Mouse (Mus musculus): ENCODE results near the gene Bcas2.

DNA sequence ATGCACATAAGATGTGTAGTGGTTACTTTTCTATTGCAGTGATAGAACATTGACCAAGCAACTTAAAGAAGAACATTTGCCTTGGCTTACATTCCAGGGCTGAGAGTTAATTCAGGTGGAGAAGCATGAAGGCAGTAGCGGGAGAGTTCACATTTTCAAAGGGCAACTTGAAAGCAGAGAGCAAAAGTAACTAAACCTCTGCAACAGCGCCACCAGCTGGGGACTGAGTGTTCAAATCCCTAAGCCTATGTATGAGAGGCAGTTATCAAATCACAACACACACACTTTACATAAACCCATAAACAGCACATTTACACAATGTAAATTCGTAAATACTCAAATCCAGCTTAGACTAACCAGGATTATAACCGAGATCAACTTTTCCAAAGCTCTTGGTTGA lies 1.7 kb upstream of the Bcas2 start:
- TF ChIP-seq CTCF (IDR thresholded peaks at IDR 0.05; ENCODE audit: low read depth) (peak; percentile 81), EP300 (IDR thresholded peaks at IDR 0.05; ENCODE audit: low read depth) (no peak)

Measured in liver, embryonic 14.5 days (tissue).